Mouse (Mus musculus) ES-E14 (cell line): ENCODE measurements at regions not wholly inside any gene's neighbourhood (a gene's known extent, or its start where the extent isn't known, plus 50 kb on each side); places are given as distances from the start of the nearest gene placed in this dataset.

ENCODE experiments used
- CHD2 ChIP-seq: IDR thresholded peaks from 2 replicates; pipeline ENCODE4 v1.6.1; 2014; ENCODE audit warnings: mild to moderate bottlenecking, low read depth, low read length, inconsistent platforms
- HCFC1 ChIP-seq: IDR thresholded peaks from 2 replicates; pipeline ENCODE4 v1.6.1; 2012; ENCODE audit warnings: low read length, inconsistent platforms, borderline replicate concordance; ENCODE audit not compliant: insufficient read depth
- MAFK ChIP-seq: IDR thresholded peaks from 2 replicates; pipeline ENCODE4 v1.6.1; 2014; ENCODE audit warnings: mild to moderate bottlenecking, low read depth, low read length, inconsistent platforms; ENCODE audit not compliant: insufficient read depth
- ZC3H11A ChIP-seq: IDR thresholded peaks from 2 replicates; pipeline ENCODE4 v1.6.1; 2012; ENCODE audit warnings: low read depth, mild to moderate bottlenecking, inconsistent platforms, low read length, borderline replicate concordance
- ZNF384 ChIP-seq: IDR thresholded peaks from 2 replicates; pipeline ENCODE4 v1.6.1; 2012; ENCODE audit warnings: low read depth, low read length, inconsistent platforms

DNA sequence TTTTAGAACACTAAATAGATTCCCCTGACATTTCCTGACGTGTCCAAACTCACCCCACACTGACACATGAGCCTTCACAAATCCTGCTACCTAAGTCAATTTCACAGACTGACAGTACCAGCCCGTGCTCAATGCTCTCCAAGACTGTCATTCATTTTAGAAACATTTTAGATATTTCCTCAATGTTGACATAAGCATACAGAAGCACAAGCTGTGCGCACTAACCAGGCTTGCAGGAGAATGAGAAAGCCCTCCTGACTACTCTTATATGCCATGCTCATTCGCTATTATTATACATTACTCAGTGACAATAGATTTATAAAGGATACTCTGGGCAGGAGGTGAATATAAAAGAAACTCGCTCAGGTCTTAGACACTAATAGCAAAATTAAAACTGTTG is 129.5 kb downstream of the Serpinb8 start:
- TF ChIP-seq CHD2 (no peak), HCFC1 (no peak), ZNF384 (no peak), MAFK (no peak), ZC3H11A (no peak)
